Mouse (Mus musculus): ENCODE data around the gene Poc5.

Gene Poc5

GRCm38 (mm10) chr13:96432376-96432811 is 44.3 kb downstream of the Poc5 start:
- no peak for DNase-seq (ENCODE audit: low read depth, low spot score)

- DNase-seq (ENCODE audit: low read depth, low spot score): no peak
Measured at GRCm38 (mm10) chr13:96433041-96433440, 44.9 kb downstream of the Poc5 start.

- DNase-seq (ENCODE audit: low read depth, low spot score): no peak
Measured at GRCm38 (mm10) chr13:96433648-96434190, 45.6 kb downstream of the Poc5 start.

- no peak for DNase-seq (ENCODE audit: low read depth, low spot score)
Measured at GRCm38 (mm10) chr13:96434899-96435331, 46.8 kb downstream of the Poc5 start.

GRCm38 (mm10) chr13:96435793-96436192 is 47.7 kb downstream of the Poc5 start:
- no peak for DNase-seq (ENCODE audit: low read depth, low spot score)

- no peak for DNase-seq (ENCODE audit: low read depth, low spot score)
Measured at GRCm38 (mm10) chr13:96436921-96437320, 48.8 kb downstream of the Poc5 start.

- DNase-seq (ENCODE audit: low read depth, low spot score): no peak
Measured at GRCm38 (mm10) chr13:96440436-96440835, 52.3 kb downstream of the Poc5 start.

- DNase-seq (ENCODE audit: low read depth, low spot score): no peak
Measured at GRCm38 (mm10) chr13:96450205-96450856, 62.2 kb downstream of the Poc5 start.

GRCm38 (mm10) chr13:96450869-96451268 is 62.8 kb downstream of the Poc5 start:
- DNase-seq (ENCODE audit: low read depth, low spot score): no peak

GRCm38 (mm10) chr13:96451386-96452140 is 63.5 kb downstream of the Poc5 start:
- no peak for DNase-seq (ENCODE audit: low read depth, low spot score)

GRCm38 (mm10) chr13:96452621-96453020 is 64.5 kb downstream of the Poc5 start:
- no peak for DNase-seq (ENCODE audit: low read depth, low spot score)

- no peak for DNase-seq (ENCODE audit: low read depth, low spot score)
Measured at GRCm38 (mm10) chr13:96454288-96454687, 66.2 kb downstream of the Poc5 start.

GRCm38 (mm10) chr13:96457566-96457965 is 69.5 kb downstream of the Poc5 start:
- DNase-seq (ENCODE audit: low read depth, low spot score): no peak

- no peak for DNase-seq (ENCODE audit: low read depth, low spot score)
Measured at GRCm38 (mm10) chr13:96458018-96458417, 69.9 kb downstream of the Poc5 start.

GRCm38 (mm10) chr13:96458606-96459005 is 70.5 kb downstream of the Poc5 start:
- no peak for DNase-seq (ENCODE audit: low read depth, low spot score)

- DNase-seq (ENCODE audit: low read depth, low spot score): no peak
Measured at GRCm38 (mm10) chr13:96462644-96463043, 74.5 kb downstream of the Poc5 start.

- DNase-seq (ENCODE audit: low read depth, low spot score): no peak
Measured at GRCm38 (mm10) chr13:96465315-96465714, 77.2 kb downstream of the Poc5 start.

Measured in embryo, embryonic 11.5 days (tissue).